18 mouse cellular contexts compared by ENCODE assay signal in the genomic region with DNA sequence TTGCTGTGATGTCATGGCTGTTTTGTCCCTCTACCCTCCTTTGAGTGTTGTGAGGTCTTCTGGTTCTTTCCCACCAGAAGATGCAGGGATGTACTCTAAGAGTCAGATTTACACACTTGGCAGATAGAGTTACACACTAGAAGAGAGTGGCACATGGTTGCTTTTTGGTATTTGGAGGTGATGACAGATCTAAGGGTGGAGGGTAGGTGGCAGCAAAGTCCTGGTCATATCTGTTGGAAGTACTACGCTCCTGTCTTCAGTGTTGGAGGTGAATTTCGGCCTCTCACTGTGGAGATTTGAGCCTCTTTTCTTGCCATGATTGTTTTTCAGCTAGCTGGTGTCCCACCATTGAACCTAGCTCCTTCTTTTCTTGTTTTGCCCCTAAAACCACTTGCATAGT.
A peak's percentile ranks its signal among the peaks of the same experiment; 100 is the strongest.
DNase-seq lines count a peak whose midpoint lies in the region; ATAC-seq and TF ChIP-seq lines count a peak whose summit lies in the region.
"Had no signal": no experiment of that assay in that cellular context is flagged by ENCODE, and none has a peak within 500 bp of the region (broad histone marks: within the 10 kb centered on the region; RNA-seq: fewer than 3 reads in every experiment).

No protein-coding gene starts in this region.

- DNase-seq in cerebellum, postnatal 14 days, result peak; percentile 29 to 33
- no peak for DNase-seq in cerebellum, adult 11 months
- no peak for DNase-seq in kidney, postnatal 0 days (ENCODE audit: low spot score)
- DNase-seq in kidney, adult 8-10 months, result no peak
- DNase-seq in right cerebral cortex, adult 18-20 months, result peak; percentile 2
- DNase-seq in right cerebral cortex, postnatal 4 days, result no peak
- DNase-seq in thymus, adult 18-20 months, result no peak
- DNase-seq: adrenal gland, postnatal 10 days; heart, adult 11 months; kidney, adult 2 months; kidney, postnatal 25 days; lung, postnatal 10 days; midbrain, embryonic 14.5 days; right cerebral cortex, postnatal 25 days had no signal

- no peak overlapping the region for H3K4me2 ChIP-seq in kidney, postnatal 0 days (ENCODE audit: low read length)
- H3K4me2 ChIP-seq: embryonic facial prominence, embryonic 15.5 days; limb, embryonic 15.5 days; neural tube, embryonic 15.5 days had no signal

- ATAC-seq in kidney, postnatal 0 days (replicated peaks; ENCODE audit: low FRiP score, low read depth), result no peak

- H3K27me3 ChIP-seq in kidney, postnatal 0 days (ENCODE audit: insufficient read depth, low read length), result no peaks in the 10 kb centered on the region
- H3K27me3 ChIP-seq: embryonic facial prominence, embryonic 15.5 days; limb, embryonic 15.5 days; neural tube, embryonic 15.5 days had no signal

- H3K36me3 ChIP-seq in kidney, postnatal 0 days (ENCODE audit: insufficient read depth, low read length), result no peaks in the 10 kb centered on the region
- H3K36me3 ChIP-seq: embryonic facial prominence, embryonic 15.5 days; limb, embryonic 15.5 days; neural tube, embryonic 15.5 days had no signal

- no peak overlapping the region for H3K9ac ChIP-seq in kidney, postnatal 0 days (ENCODE audit: low read depth, low read length)
- H3K9ac ChIP-seq: embryonic facial prominence, embryonic 15.5 days; limb, embryonic 15.5 days; neural tube, embryonic 15.5 days had no signal

- H3K4me3 ChIP-seq in kidney, postnatal 0 days (replicated peaks; ENCODE audit: low read depth, low read length), result no peak overlapping the region
- H3K4me3 ChIP-seq: embryonic facial prominence, embryonic 15.5 days; limb, embryonic 15.5 days; megakaryocyte, embryonic 14.5 days; neural tube, embryonic 15.5 days had no signal

- 86% methylated on average over 2 of the region's 2 CpGs for WGBS in kidney, postnatal 0 days

- no peak overlapping the region for H3K27ac ChIP-seq in kidney, postnatal 0 days
- H3K27ac ChIP-seq: embryonic facial prominence, embryonic 15.5 days; limb, embryonic 15.5 days; neural tube, embryonic 15.5 days had no signal

- no peaks in the 10 kb centered on the region for H3K4me1 ChIP-seq in kidney, postnatal 0 days (replicated peaks; ENCODE audit: insufficient read depth, low read length)
- H3K4me1 ChIP-seq: embryonic facial prominence, embryonic 15.5 days; limb, embryonic 15.5 days; megakaryocyte, embryonic 14.5 days; neural tube, embryonic 15.5 days had no signal

- H3K9me3 ChIP-seq in kidney, postnatal 0 days (replicated peaks; ENCODE audit: low read length), result no peaks in the 10 kb centered on the region
- H3K9me3 ChIP-seq: embryonic facial prominence, embryonic 15.5 days; limb, embryonic 15.5 days; megakaryocyte, embryonic 14.5 days; neural tube, embryonic 15.5 days had no signal

- TF ChIP-seq CTCF in kidney, postnatal 0 days (IDR thresholded peaks at IDR 0.05; ENCODE audit: low read depth), result peak; percentile 34

Comparison
In these comparisons a context has a peak if more than half of its experiments do, and no peak if none do; other contexts are left out.
1. DNase-seq: peak in cerebellum, postnatal 14 days (2 of 2) and right cerebral cortex, adult 18-20 months (single experiment); none in cerebellum, adult 11 months (single experiment), kidney, postnatal 0 days (single experiment), kidney, adult 8-10 months (0 of 2), right cerebral cortex, postnatal 4 days (single experiment) and thymus, adult 18-20 months (0 of 2).